Mouse (Mus musculus) retina, postnatal 7 days (tissue): ENCODE measurements around the gene Ttc30a2.
"Not testable (repeated sequence)": the region's sequence is repeated elsewhere in the genome, so short reads cannot be mapped to it uniquely, and the experiment has no call there.

Experiments used
- DNase-seq: peaks from one replicate; pipeline ENCODE4 v3.0.0-alpha.2; 2012; ENCODE audit warnings: low read depth, low spot score

Ttc30a2 gene

GRCm38 (mm10) chr2:75977752-75978368, at the start of gene Ttc30a2:
TSS of gene Ttc30a2 (minus strand) at chr2:75978170.
- not testable (repeated sequence) for DNase-seq

GRCm38 (mm10) chr2:76016890-76017289, 38.9 kb upstream of the Ttc30a2 start:
- DNase-seq: no peak

- no peak for DNase-seq
These were observed 38.2 kb upstream of the Ttc30a2 start for GRCm38 (mm10) chr2:76016136-76016535.

- DNase-seq: no peak
These were observed 37.5 kb upstream of the Ttc30a2 start for GRCm38 (mm10) chr2:76015460-76015859.

- no peak for DNase-seq
These were observed 36.7 kb upstream of the Ttc30a2 start for GRCm38 (mm10) chr2:76014659-76015058.

GRCm38 (mm10) chr2:76006194-76006593, 28.2 kb upstream of the Ttc30a2 start:
- no peak for DNase-seq

- DNase-seq: no peak
These were observed 24.9 kb upstream of the Ttc30a2 start for GRCm38 (mm10) chr2:76002899-76003298.

GRCm38 (mm10) chr2:76001392-76001791, 23.4 kb upstream of the Ttc30a2 start:
- no peak for DNase-seq

GRCm38 (mm10) chr2:75999636-76000035, 21.7 kb upstream of the Ttc30a2 start:
- no peak for DNase-seq

GRCm38 (mm10) chr2:75998692-75999091, 20.7 kb upstream of the Ttc30a2 start:
- no peak for DNase-seq

GRCm38 (mm10) chr2:75997726-75998125, 19.8 kb upstream of the Ttc30a2 start:
- DNase-seq: no peak

- no peak for DNase-seq
These were observed 16.9 kb upstream of the Ttc30a2 start for GRCm38 (mm10) chr2:75994841-75995240.

GRCm38 (mm10) chr2:75991581-75992205, 13.7 kb upstream of the Ttc30a2 start:
- no peak for DNase-seq

GRCm38 (mm10) chr2:75990885-75991539, 13.0 kb upstream of the Ttc30a2 start:
- DNase-seq: peak; percentile 24

GRCm38 (mm10) chr2:75989694-75990093, 11.7 kb upstream of the Ttc30a2 start:
- no peak for DNase-seq

- no peak for DNase-seq
These were observed 10.9 kb upstream of the Ttc30a2 start for GRCm38 (mm10) chr2:75988779-75989363.

GRCm38 (mm10) chr2:75988378-75988777, 10.4 kb upstream of the Ttc30a2 start:
- no peak for DNase-seq

GRCm38 (mm10) chr2:75987739-75988138, 9.8 kb upstream of the Ttc30a2 start:
- no peak for DNase-seq

- peak; percentile 53 for DNase-seq
These were observed 7.2 kb upstream of the Ttc30a2 start for GRCm38 (mm10) chr2:75985124-75985523.

- DNase-seq: no peak
These were observed 5.9 kb upstream of the Ttc30a2 start for GRCm38 (mm10) chr2:75983847-75984246.

GRCm38 (mm10) chr2:75983091-75983490, 5.1 kb upstream of the Ttc30a2 start:
- no peak for DNase-seq

- DNase-seq: no peak
These were observed 4.7 kb upstream of the Ttc30a2 start for GRCm38 (mm10) chr2:75982626-75983025.
